ENCODE assay signal across 9 mouse cellular contexts in the genomic region with DNA sequence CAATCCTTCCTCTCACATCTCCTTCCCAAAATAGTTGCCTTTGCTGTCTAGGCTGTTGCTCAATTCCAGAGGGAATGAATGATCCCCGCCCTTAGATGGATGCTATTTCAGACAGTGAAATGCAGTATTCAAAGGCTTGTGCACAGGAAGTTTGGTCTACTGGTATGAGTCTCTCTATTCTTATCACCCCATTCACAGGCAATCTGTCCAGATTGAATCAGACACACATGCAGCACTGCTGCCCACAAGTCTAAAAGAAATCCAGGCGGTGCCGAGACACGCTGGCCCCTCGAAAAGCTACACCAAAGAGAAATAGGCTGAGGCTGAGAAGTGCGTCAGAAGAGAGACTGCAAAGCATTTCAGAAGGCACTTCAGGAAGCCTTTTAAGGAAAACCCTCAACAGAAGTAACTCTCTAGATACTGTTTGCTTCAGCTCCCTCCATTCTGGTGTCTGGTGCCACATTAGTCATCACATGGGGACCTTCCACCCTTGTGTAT.
DNase-seq lines count a peak whose midpoint lies in the region; ATAC-seq lines count a peak whose summit lies in the region.
"Had no signal": no experiment of that assay in that cellular context is flagged by ENCODE, and none has a peak within 500 bp of the region (broad histone marks: within the 10 kb centered on the region; RNA-seq: fewer than 3 reads in every experiment).

No protein-coding gene starts in this region.

- no peaks in the 10 kb centered on the region for H3K27me3 ChIP-seq in neural tube, embryonic 13.5 days
- H3K27me3 ChIP-seq in neural tube, embryonic 15.5 days (replicated peaks) = no peaks in the 10 kb centered on the region
- H3K27me3 ChIP-seq in heart, embryonic 10.5 days (ENCODE audit: insufficient read depth, poor library complexity, severe bottlenecking) = no peaks in the 10 kb centered on the region
- H3K27me3 ChIP-seq in limb, embryonic 10.5 days (ENCODE audit: low read depth, poor library complexity, severe bottlenecking) = no peaks in the 10 kb centered on the region
- H3K27me3 ChIP-seq: megakaryocyte, embryonic 14.5 days; Patski had no signal

- no peak for ATAC-seq in neural tube, embryonic 13.5 days (ENCODE audit: low read depth)
- ATAC-seq in neural tube, embryonic 15.5 days (ENCODE audit: low FRiP score) = no peak
- ATAC-seq: Patski had no signal

- no peak for DNase-seq in heart, embryonic 10.5 days (ENCODE audit: low spot score)
- DNase-seq in limb, embryonic 10.5 days (ENCODE audit: low spot score) = no peak
- peak; percentile 74 for DNase-seq in telencephalon, adult 2 months (ENCODE audit: low read depth, low spot score)
- no peak for DNase-seq in layer of hippocampus, postnatal 25 days (ENCODE audit: extremely low spot score in 1 of 2, low spot score in 1 of 2)
- no peak for DNase-seq in thymus, postnatal 4 days

- H3K9me3 ChIP-seq in neural tube, embryonic 13.5 days = no peaks in the 10 kb centered on the region
- H3K9me3 ChIP-seq in neural tube, embryonic 15.5 days (replicated peaks) = no peaks in the 10 kb centered on the region
- no peaks in the 10 kb centered on the region for H3K9me3 ChIP-seq in heart, embryonic 10.5 days
- H3K9me3 ChIP-seq in limb, embryonic 10.5 days (replicated peaks) = no peaks in the 10 kb centered on the region
- H3K9me3 ChIP-seq: megakaryocyte, embryonic 14.5 days had no signal

- peaks cover 11% of the 10 kb centered on the region for H3K36me3 ChIP-seq in neural tube, embryonic 13.5 days
- H3K36me3 ChIP-seq in neural tube, embryonic 15.5 days = peaks cover 5% of the 10 kb centered on the region
- peaks cover 27% of the 10 kb centered on the region for H3K36me3 ChIP-seq in heart, embryonic 10.5 days
- peaks cover 35% of the 10 kb centered on the region for H3K36me3 ChIP-seq in limb, embryonic 10.5 days

- no peak overlapping the region for H3K4me2 ChIP-seq in neural tube, embryonic 13.5 days
- no peak overlapping the region for H3K4me2 ChIP-seq in neural tube, embryonic 15.5 days

- H3K4me1 ChIP-seq in neural tube, embryonic 13.5 days (replicated peaks) = peaks cover 8% of the 10 kb centered on the region
- H3K4me1 ChIP-seq in neural tube, embryonic 15.5 days = no peaks in the 10 kb centered on the region
- H3K4me1 ChIP-seq in heart, embryonic 10.5 days = peaks cover 19% of the 10 kb centered on the region
- H3K4me1 ChIP-seq in limb, embryonic 10.5 days = peaks cover 19% of the 10 kb centered on the region
- H3K4me1 ChIP-seq: megakaryocyte, embryonic 14.5 days had no signal

- no peak overlapping the region for H3K9ac ChIP-seq in neural tube, embryonic 13.5 days
- H3K9ac ChIP-seq in neural tube, embryonic 15.5 days (replicated peaks) = no peak overlapping the region

- no peak overlapping the region for H3K4me3 ChIP-seq in neural tube, embryonic 13.5 days
- no peak overlapping the region for H3K4me3 ChIP-seq in neural tube, embryonic 15.5 days (replicated peaks)
- H3K4me3 ChIP-seq in heart, embryonic 10.5 days = 0 out of 2 replicates have a peak overlapping the region, but pooled peaks have one; percentile 5
- H3K4me3 ChIP-seq in limb, embryonic 10.5 days = no peak overlapping the region
- H3K4me3 ChIP-seq: megakaryocyte, embryonic 14.5 days had no signal

- H3K27ac ChIP-seq in neural tube, embryonic 13.5 days (replicated peaks) = peak overlapping the region; percentile 33; the same call in 1 of the 2 replicates
- no peak overlapping the region for H3K27ac ChIP-seq in neural tube, embryonic 15.5 days (replicated peaks)
- H3K27ac ChIP-seq in heart, embryonic 10.5 days = peak overlapping the region; percentile 72
- H3K27ac ChIP-seq in limb, embryonic 10.5 days = peak overlapping the region; percentile 66

- 90% methylated on average over 6 of the region's 6 CpGs for WGBS in neural tube, embryonic 13.5 days
- WGBS in neural tube, embryonic 15.5 days = 93% methylated on average over 6 of the region's 6 CpGs
- WGBS in heart, embryonic 10.5 days = 43% methylated on average over 6 of the region's 6 CpGs
- WGBS in limb, embryonic 10.5 days = 61% methylated on average over 6 of the region's 6 CpGs
